Mouse (Mus musculus) intestine, embryonic 14.5 days (tissue): ENCODE measurements around the gene Map2k4. TPM values are rescaled to one million over a fixed set of nuclear protein-coding genes. Genes with fewer than 3 reads are reported as not detected.
A peak's percentile ranks its signal among the peaks of the same experiment; 100 is the strongest.

Experiments
- ATAC-seq: fragments of 200-750 bp; cut with Nextera tagmentation; replicated peaks from 2 replicates; pipeline ENCODE4 v1.8.0; 2017; ENCODE audit warnings: low read depth, moderate number of reproducible peaks, moderate TSS enrichment, moderate library complexity; ENCODE audit not compliant: low FRiP score, low TSS enrichment
- DNase-seq: peaks from one replicate; pipeline ENCODE4 v3.0.0-alpha.2; 2018; ENCODE audit warnings: low spot score
- H3K27ac ChIP-seq: fragments of 300-500 bp; sonication (generic); 2 replicates; pipeline ENCODE4 v1.5.1; 2014; ENCODE audit warnings: low read depth, mild to moderate bottlenecking, control low read depth
- H3K27me3 ChIP-seq: fragments of 300-500 bp; sonication (generic); replicated peaks from 2 replicates; pipeline ENCODE4 v1.6.1; 2014; ENCODE audit warnings: low read length, control low read depth; ENCODE audit not compliant: control insufficient read depth, insufficient read depth
- H3K36me3 ChIP-seq: fragments of 300-500 bp; sonication (generic); 2 replicates; pipeline ENCODE4 v1.6.1; 2014; ENCODE audit warnings: low read length, control low read depth; ENCODE audit not compliant: control insufficient read depth, insufficient read depth
- H3K4me1 ChIP-seq: fragments of 300-500 bp; sonication (generic); replicated peaks from 2 replicates; pipeline ENCODE4 v1.6.1; 2014; ENCODE audit warnings: low read length, control low read depth, mixed read lengths; ENCODE audit not compliant: control insufficient read depth, insufficient read depth
- H3K4me2 ChIP-seq: fragments of 300-500 bp; sonication (generic); 2 replicates; pipeline ENCODE4 v1.6.1; 2014; ENCODE audit warnings: low read length
- H3K4me3 ChIP-seq: fragments of 300-500 bp; sonication (generic); 2 replicates; pipeline ENCODE4 v1.5.1; 2014; ENCODE audit warnings: low read depth, low read length, control low read depth, mixed read lengths
- H3K9ac ChIP-seq: fragments of 300-500 bp; sonication (generic); 2 replicates; pipeline ENCODE4 v1.6.1; 2014; ENCODE audit warnings: mild to moderate bottlenecking, low read length
- H3K9me3 ChIP-seq: fragments of 300-500 bp; sonication (generic); 2 replicates; pipeline ENCODE4 v1.6.1; 2016; ENCODE audit warnings: low read length, control low read depth; ENCODE audit not compliant: control insufficient read depth
- WGBS: fragments of 180-500 bp; shearing (Covaris S2); extraction: QIAGEN DNeasy Blood & Tissue Kit; methylation state at CpG from one replicate; pipeline ENCODE4 v1.1.7; 2014; 5-methylcytosine and 5-hydroxymethylcytosine counted together
- polyA plus RNA-seq: library from polyadenylated mRNA; unstranded; fragments of >200 nt; fragmentation: Nextera tagmentation; extraction: Ambion mirVana; gene quantifications from 2 replicates; pipeline ENCODE4 v1.2.1, GENCODE M21; 2014

The Map2k4 gene
- polyA plus RNA-seq, result 68.9 and 71.2 TPM in 2 replicates

- Histone ChIP-seq H3K9me3 (no peaks in the 10 kb centered on the region), H3K27me3 (no peaks in the 10 kb centered on the region), H3K4me2 (peak within 1 kb of the TSS; percentile 78), H3K9ac (peak within 1 kb of the TSS; percentile 96), H3K27ac (peak within 1 kb of the TSS; percentile 88), H3K36me3 (no peaks in the 10 kb centered on the region), H3K4me1 (peaks cover 11% of the 10 kb centered on the region), H3K4me3 (peak within 1 kb of the TSS; percentile 65)
- DNase-seq, result peak; percentile 98
- peak; percentile 99 for ATAC-seq
- WGBS, result 0% methylated on average over 36 of the region's 36 CpGs
Measured at GRCm38 (mm10) chr11:65788154-65788553, at the start of gene Map2k4. Gene Map2k4, minus strand, starts transcription at chr11:65788297.

DNA sequence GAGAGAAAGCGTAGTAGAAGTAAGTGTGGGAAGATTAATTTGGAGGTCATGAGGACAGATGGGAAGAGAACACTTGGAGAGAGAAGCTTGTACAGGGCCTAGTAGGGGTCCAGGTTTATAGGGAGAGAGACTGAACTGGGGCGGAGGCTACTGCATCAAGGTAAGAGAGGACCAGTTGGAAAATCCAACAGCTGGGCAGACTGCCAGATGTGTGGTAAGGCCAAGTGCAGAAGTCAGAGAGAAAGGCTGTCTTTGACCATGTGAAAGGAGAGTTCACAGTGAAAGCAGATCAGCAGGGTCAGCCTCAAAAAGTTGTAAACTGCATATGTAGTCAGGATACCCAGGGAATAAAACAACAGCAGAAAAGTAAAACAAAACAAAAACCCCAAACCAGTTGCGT is 36.5 kb upstream of the Map2k4 start:
- no peak for ATAC-seq
- WGBS, result 87% methylated on average over 3 of the region's 3 CpGs
- H3K4me3 ChIP-seq, result no peak overlapping the region
- peaks cover 65% of the 10 kb centered on the region for H3K36me3 ChIP-seq
- no peak overlapping the region for H3K4me2 ChIP-seq
- H3K27me3 ChIP-seq, result no peaks in the 10 kb centered on the region
- no peak overlapping the region for H3K9ac ChIP-seq
- H3K4me1 ChIP-seq, result no peaks in the 10 kb centered on the region
- H3K27ac ChIP-seq, result no peak overlapping the region
- no peaks in the 10 kb centered on the region for H3K9me3 ChIP-seq
- no peak for DNase-seq

- Histone ChIP-seq H3K27ac (no peak overlapping the region), H3K36me3 (peaks cover 65% of the 10 kb centered on the region), H3K4me3 (no peak overlapping the region), H3K9ac (no peak overlapping the region), H3K9me3 (no peaks in the 10 kb centered on the region), H3K4me1 (no peaks in the 10 kb centered on the region), H3K27me3 (no peaks in the 10 kb centered on the region), H3K4me2 (no peak overlapping the region)
- peak; percentile 79 for ATAC-seq
- DNase-seq, result peak; percentile 82
- WGBS, result 11% methylated on average over 7 of the region's 7 CpGs
Measured at GRCm38 (mm10) chr11:65820877-65821276, 32.8 kb upstream of the Map2k4 start.

- Histone ChIP-seq H3K27ac (no peak overlapping the region), H3K9me3 (no peaks in the 10 kb centered on the region), H3K9ac (no peak overlapping the region), H3K36me3 (peaks cover 71% of the 10 kb centered on the region), H3K4me3 (no peak overlapping the region), H3K4me2 (no peak overlapping the region), H3K27me3 (no peaks in the 10 kb centered on the region), H3K4me1 (no peaks in the 10 kb centered on the region)
- peak; percentile 64 for ATAC-seq
- WGBS, result 78% methylated on average over 5 of the region's 5 CpGs
- DNase-seq, result no peak
Measured at GRCm38 (mm10) chr11:65820280-65820679, 32.2 kb upstream of the Map2k4 start.

- H3K27me3 ChIP-seq, result no peaks in the 10 kb centered on the region
- WGBS, result 55% methylated on average over 1 of the region's 1 CpGs
- H3K36me3 ChIP-seq, result peaks cover 74% of the 10 kb centered on the region
Measured at GRCm38 (mm10) chr11:65818193-65818592, 30.1 kb upstream of the Map2k4 start.

DNA sequence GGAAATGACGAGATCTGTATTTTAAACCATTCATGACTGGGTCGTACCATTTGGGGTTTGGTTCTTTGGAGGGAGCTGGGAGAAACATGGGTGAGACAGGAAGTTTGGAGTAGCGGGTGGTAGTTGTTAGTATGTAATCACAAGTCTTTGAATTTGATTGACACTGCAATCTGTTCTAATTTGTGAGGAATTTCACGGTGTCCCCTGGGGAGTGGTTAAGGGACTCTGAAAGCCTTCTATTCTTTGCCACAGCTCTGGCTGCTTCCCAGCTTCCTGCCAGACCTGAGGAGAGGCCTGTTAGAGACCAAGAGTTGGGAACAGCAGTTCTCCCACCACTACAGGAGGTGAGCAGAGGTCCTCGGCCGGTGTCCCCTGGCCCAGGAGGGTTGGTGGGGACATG is 28.1 kb upstream of the Map2k4 start:
- DNase-seq, result no peak
- H3K9ac ChIP-seq, result no peak overlapping the region
- no peaks in the 10 kb centered on the region for H3K9me3 ChIP-seq
- ATAC-seq, result no peak
- H3K4me2 ChIP-seq, result no peak overlapping the region
- WGBS, result 70% methylated on average over 6 of the region's 6 CpGs
- no peak overlapping the region for H3K4me3 ChIP-seq
- H3K36me3 ChIP-seq, result peaks cover 56% of the 10 kb centered on the region
- H3K4me1 ChIP-seq, result 0 out of 2 replicates have a peak, but pooled peaks cover 3% of the 10 kb centered on the region
- H3K27ac ChIP-seq, result no peak overlapping the region
- no peaks in the 10 kb centered on the region for H3K27me3 ChIP-seq

More at GRCm38 (mm10) chr11:65818193-65818592, 30.1 kb upstream of the Map2k4 start:
- Histone ChIP-seq H3K27ac (no peak overlapping the region), H3K4me3 (no peak overlapping the region), H3K4me2 (no peak overlapping the region), H3K9me3 (no peaks in the 10 kb centered on the region), H3K9ac (no peak overlapping the region), H3K4me1 (no peaks in the 10 kb centered on the region)
- DNase-seq (no peak), ATAC-seq (no peak)

- Histone ChIP-seq H3K4me2 (no peak overlapping the region), H3K27me3 (no peaks in the 10 kb centered on the region), H3K9me3 (no peaks in the 10 kb centered on the region), H3K36me3 (peaks cover 52% of the 10 kb centered on the region), H3K4me3 (no peak overlapping the region), H3K9ac (no peak overlapping the region), H3K27ac (no peak overlapping the region), H3K4me1 (peaks cover 3% of the 10 kb centered on the region; the same call in 1 of the 2 replicates)
- ATAC-seq (no peak), DNase-seq (no peak)
- 93% methylated on average over 9 of the region's 9 CpGs for WGBS
Measured at GRCm38 (mm10) chr11:65814381-65814780, 26.3 kb upstream of the Map2k4 start.

DNA sequence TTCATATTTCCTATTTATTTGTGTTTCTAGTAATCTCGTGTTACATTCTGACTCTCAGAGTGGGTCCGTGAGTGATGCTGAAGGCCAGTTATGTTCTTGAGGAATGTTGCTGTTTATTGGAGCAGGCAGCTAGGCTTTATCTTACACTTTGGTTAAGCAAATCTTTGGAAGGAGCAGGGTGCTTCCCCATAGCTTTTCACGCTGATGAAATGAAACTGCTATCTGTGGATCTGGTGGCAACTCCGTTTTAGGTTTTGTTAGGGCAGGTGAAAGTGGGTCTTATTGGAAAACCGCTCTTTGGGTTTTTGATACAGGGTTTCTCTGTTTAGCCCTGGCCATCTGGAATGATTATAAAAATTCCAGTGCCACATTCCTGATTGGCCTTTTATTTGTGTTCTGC is 24.0 kb upstream of the Map2k4 start:
- Histone ChIP-seq H3K27me3 (no peaks in the 10 kb centered on the region), H3K4me1 (peaks cover 8% of the 10 kb centered on the region), H3K36me3 (peaks cover 31% of the 10 kb centered on the region), H3K9ac (no peak overlapping the region), H3K4me2 (no peak overlapping the region), H3K9me3 (no peaks in the 10 kb centered on the region), H3K4me3 (no peak overlapping the region), H3K27ac (no peak overlapping the region)
- WGBS, result 24% methylated on average over 5 of the region's 5 CpGs
- ATAC-seq (no peak), DNase-seq (no peak)

- peaks cover 10% of the 10 kb centered on the region for H3K4me1 ChIP-seq
Measured at GRCm38 (mm10) chr11:65807601-65808000, 19.5 kb upstream of the Map2k4 start.

More at GRCm38 (mm10) chr11:65807601-65808000, 19.5 kb upstream of the Map2k4 start:
- DNase-seq (no peak), ATAC-seq (no peak)
- no peaks in the 10 kb centered on the region for H3K36me3 ChIP-seq
- peak overlapping the region; percentile 88 for H3K27ac ChIP-seq
- H3K9ac ChIP-seq, result peak overlapping the region; percentile 71
- H3K4me3 ChIP-seq, result peak overlapping the region; percentile 69
- peak overlapping the region; percentile 92 for H3K4me2 ChIP-seq
- 46% methylated on average over 7 of the region's 7 CpGs for WGBS
- H3K27me3 ChIP-seq, result no peaks in the 10 kb centered on the region
- H3K9me3 ChIP-seq, result no peaks in the 10 kb centered on the region
